Mouse (Mus musculus) cortical plate, adult 2 months (tissue): ENCODE measurements at regions not wholly inside any gene's neighbourhood (a gene's known extent, or its start where the extent isn't known, plus 50 kb on each side); places are given as distances from the start of the nearest gene placed in this dataset.

Source experiments
- CTCF ChIP-seq: fragments of 200-500 bp; IDR thresholded peaks from 2 replicates; pipeline ENCODE4 v1.5.1; 2011; ENCODE audit warnings: mild to moderate bottlenecking, control low read depth, low read length; ENCODE audit not compliant: insufficient read depth; ENCODE audit errors: extremely low read depth
- POLR2A ChIP-seq: fragments of 200-500 bp; IDR thresholded peaks from 2 replicates; pipeline ENCODE4 v1.6.1; 2011; ENCODE audit warnings: mild to moderate bottlenecking, low read length, control low read depth; ENCODE audit not compliant: insufficient read depth; ENCODE audit errors: extremely low read depth

DNA sequence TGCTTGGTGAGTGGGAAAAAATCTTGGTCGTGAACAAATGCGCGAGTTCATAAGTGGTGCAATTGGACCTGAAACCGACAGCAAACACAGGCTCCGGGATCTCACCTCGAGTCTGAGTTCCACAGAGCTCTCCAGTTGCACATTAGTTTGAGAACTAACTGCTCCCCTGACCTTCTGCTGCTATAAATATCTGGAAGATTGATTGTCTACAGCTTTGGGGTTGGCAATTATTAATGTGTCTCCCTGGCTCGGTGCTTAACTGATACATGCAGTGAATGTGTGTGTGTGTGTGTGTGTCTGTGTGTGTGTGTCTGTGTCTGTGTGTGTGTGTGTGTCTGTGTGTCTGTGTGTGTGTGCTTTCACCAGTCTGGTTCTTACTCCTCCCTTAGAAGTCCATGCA, 107.4 kb upstream of the Phyhipl start:
- TF ChIP-seq POLR2A (no peak), CTCF (no peak)
